Mouse (Mus musculus) mature B cell (primary cell): ENCODE results near the gene Olfr49.

ENCODE experiments used
- in situ Hi-C: fragments of 300-500 bp; cut with MboI; formaldehyde crosslinking; loops from 2 replicates; pipeline ENCODE4 v1.14.3; 2019

The Olfr49 gene

GRCm38 (mm10) chr14:54262622-54263021 lies 22.1 kb downstream of the Olfr49 start:
- in situ Hi-C loops: no loop called here

- in situ Hi-C loops: no loop called here
Observed at GRCm38 (mm10) chr14:54261386-54261785, 23.4 kb downstream of the Olfr49 start.

DNA sequence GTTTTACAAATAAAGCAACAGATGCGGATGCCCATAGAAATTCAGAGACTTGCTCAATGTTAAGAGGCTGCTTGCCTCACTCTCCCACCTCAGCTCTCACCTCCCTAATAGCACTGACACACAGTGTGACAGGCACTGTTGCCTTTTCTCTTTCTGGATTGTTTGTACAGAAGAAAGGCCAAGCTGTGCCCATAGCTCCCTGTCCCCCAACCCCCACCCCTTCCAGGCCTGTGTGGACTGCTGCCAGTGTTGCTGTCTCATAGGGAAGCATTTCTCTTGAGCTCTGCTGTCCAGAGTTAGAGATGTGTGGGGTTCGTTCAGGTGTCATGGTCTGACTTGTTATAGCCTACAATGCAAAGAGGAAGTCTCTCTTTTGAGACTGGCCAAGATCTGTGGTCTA lies 24.5 kb downstream of the Olfr49 start:
- in situ Hi-C loops: no loop called here

DNA sequence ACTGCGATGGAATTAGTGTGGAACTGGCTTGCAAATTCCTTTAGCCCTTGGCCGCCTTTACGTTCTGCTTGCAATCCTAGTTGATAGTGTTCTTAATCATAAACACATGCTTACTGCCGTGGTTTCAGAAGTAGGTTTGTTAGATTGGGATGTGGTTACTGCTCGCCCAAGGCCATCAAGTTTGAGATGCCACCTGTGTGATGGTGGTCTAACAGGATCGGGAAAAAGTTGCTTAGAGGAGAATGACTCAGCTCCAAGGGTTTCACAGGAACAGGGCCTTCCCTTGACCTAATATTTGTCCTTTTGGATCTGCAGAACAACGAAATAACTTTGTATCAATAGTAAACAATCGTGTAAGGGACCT lies 25.0 kb downstream of the Olfr49 start:
- in situ Hi-C loops: no loop called here

GRCm38 (mm10) chr14:54259003-54259721 lies 25.6 kb downstream of the Olfr49 start:
- in situ Hi-C loops: no loop called here

DNA sequence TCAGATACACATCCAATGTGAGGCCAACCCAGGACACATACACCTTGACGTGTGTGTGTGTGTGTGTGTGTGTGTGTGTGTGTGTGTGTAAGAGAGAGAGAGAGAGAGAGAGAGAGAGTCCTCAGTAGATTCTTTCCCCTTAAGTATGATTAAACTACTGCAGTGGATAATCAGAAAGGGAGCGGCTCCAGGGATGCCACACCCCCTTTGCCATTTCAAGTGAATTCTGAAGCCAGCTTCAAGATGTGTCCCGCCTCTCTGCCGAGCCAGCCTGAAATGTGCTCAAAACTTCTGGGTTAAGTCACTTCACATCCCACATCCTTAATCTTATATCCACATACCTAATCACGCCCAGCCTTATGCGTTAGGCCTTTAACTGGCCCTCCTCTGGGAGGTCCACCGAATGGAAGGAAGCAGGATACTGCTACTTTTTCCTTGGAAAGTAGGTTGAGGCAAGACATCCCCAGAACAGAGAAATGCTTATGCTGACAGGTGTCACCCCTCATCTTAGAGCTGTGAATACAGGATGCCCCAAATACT lies 26.5 kb downstream of the Olfr49 start:
- in situ Hi-C loops: no loop called here

- in situ Hi-C loops: no loop called here
Observed at GRCm38 (mm10) chr14:54254670-54255202, 30.0 kb downstream of the Olfr49 start.

DNA sequence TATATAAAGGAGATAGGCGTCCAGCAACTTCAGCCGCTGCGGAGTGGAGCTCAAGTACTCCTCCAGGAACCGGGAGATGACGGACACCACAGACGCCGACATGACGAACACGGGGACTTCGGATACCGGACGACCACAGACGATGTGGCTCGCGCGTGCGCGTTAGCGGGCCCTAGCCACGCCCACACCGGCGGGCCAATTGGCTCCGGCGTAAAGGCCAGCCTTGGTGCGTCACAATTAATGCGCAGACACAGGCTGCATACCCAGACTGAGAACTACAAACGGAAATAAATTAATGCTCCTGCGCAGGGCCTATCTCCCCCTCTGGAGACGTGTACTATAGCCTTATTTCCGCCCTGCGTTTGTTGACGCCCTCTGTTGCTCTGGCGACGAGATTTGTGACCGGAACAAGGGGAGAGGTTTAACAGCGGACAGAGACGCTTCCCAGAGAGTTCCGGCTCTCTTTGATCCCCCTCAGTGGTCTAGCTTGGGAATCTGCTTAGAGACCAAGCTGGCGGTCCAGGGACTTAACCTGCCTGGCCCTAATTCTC lies 30.9 kb downstream of the Olfr49 start, which contains the start of the genes Dad1 and Abhd4:
Dad1 (minus strand) TSS at position 364 of the 551 bp plus-strand sequence.
Abhd4 (plus strand) TSS at position 448 of the 551 bp plus-strand sequence.
- in situ Hi-C loops: no loop called here

- in situ Hi-C loops: no loop called here
Observed at GRCm38 (mm10) chr14:54250122-54250521, 34.6 kb downstream of the Olfr49 start.

GRCm38 (mm10) chr14:54249326-54249725 lies 35.4 kb downstream of the Olfr49 start:
- in situ Hi-C loops: loop anchor here (25.0 kb wide), 1 partner anchor 188 kb away; the partner anchor contains the start of genes Mmp14 and Mrpl52

DNA sequence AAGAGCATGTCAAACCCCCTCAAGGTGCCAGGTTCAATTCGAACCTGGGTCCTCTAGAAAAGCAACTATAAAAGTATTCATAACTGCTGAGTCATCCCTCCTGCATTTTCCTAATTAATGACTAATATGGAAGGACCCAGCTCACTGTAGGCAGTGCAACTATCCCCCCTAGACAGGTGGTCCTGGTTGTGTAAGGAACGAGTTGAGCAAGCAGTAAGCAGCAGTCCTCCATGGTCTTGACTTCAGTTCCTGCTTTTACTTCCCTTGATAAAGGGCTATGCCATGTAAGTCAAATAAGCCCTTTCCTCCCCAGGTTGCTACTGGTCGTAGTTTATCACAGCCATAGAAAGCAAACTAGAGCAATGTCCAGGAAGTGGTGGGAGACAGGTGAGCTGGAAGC lies 38.5 kb downstream of the Olfr49 start:
- in situ Hi-C loops: loop anchor here (25.0 kb wide), 1 partner anchor 191 kb away; the partner anchor contains the start of genes Mmp14 and Mrpl52

DNA sequence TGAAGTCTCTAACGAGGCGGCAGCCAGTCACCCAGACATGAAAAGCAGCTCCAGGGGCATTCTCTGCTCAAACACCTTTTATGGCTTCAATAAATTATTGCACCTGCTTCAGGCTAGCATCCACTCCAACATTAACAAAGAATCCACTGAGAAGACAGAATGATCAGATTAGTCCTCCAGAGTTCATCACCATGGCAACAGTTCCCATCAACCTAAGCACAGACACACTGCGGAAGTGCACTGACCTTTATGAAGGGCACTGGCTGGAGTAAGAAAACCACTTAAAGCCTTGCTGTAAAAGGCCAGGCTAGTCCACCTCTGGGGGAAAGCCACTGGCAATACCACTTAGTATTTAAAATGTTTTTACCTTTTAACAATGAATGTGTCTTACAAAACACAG lies 40.6 kb downstream of the Olfr49 start:
- in situ Hi-C loops: loop anchor here (5.0 to 25.0 kb wide), 2 partner anchors 83 to 193 kb away; partner anchors contain the start of genes Mmp14 and Mrpl52

DNA sequence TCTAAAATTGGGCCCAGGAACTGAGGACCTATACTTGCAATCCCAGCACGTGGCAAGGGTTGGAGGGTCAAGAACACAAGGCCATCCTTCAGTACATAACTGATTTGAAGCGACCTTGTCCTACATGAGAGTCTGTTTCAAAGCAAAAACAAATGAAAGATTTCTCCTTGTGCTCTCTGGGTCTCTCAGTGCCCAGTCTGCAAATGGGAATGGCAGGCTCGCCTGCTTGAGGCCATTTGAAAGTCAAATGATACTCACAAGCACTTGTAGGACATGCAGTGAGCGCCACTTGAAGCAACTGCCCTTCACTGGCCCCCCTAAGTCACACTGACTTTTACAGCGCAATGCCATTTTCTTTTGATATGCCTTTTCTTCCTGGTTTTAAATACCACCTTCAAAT lies 44.2 kb downstream of the Olfr49 start:
- in situ Hi-C loops: loop anchor here (5.0 to 25.0 kb wide), 2 partner anchors 87 to 197 kb away; partner anchors contain the start of genes Mmp14 and Mrpl52

GRCm38 (mm10) chr14:54239002-54239736 lies 45.6 kb downstream of the Olfr49 start:
- in situ Hi-C loops: loop anchor here (10.0 to 25.0 kb wide), 2 partner anchors 116 to 198 kb away; partner anchors contain the start of genes Mmp14 and Mrpl52

DNA sequence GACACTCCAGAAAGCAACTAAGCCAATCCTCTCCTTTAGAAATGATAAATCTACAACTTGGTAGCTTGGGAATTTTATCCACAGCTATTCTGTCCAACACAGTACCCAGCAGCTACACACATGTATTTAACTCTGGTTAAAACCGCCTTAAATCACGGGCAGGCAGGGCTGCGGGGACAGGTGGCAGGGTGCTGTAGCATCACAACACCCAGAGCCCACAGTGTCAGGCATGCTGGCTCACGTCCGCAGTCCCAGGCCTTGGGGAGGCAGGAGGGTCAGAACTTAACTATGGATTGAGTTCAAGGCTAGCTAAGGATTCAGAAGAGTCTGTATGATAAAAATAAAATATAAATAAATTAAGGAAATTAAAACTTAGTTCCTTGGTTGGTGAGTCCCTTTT lies 47.9 kb downstream of the Olfr49 start:
- in situ Hi-C loops: loop anchor here (10.0 to 25.0 kb wide), 2 partner anchors 118 to 200 kb away; partner anchors contain the start of genes Mmp14 and Mrpl52

DNA sequence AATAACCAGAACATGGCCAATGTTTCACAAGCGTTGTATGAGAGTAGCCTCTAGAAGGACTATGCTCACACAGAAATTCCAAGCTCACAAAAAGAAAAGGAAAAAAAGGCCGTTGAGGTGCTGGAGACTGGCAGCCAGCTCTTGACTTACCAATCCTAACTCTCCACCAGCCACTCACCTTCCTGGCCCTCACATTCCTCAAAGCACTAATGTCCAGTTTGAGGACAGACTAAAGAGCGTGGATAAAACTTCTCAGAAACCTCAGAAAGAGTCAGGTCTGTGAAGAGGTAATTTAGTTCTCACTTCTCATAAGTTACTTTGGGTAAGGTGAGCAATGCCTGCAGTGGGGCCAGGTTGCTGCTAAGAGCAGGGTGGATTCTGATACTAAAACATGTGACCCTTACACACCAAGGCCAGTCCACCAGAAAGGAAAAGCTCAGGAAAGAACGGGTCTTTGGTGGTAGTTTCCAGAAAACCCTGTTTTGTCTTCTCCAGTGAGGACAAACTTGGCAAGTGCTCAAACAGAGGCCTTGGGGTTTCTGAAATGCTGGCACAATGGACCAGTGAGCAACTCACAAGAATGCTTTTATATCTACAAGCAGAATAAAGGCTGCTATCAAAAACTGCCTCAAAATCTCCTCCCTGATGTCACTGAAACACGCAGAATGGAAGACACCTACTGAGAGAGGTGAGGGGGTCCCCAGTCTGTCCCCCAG lies 48.8 kb downstream of the Olfr49 start:
- in situ Hi-C loops: loop anchor here (10.0 to 25.0 kb wide), 2 partner anchors 119 to 201 kb away; partner anchors contain the start of genes Mmp14 and Mrpl52

DNA sequence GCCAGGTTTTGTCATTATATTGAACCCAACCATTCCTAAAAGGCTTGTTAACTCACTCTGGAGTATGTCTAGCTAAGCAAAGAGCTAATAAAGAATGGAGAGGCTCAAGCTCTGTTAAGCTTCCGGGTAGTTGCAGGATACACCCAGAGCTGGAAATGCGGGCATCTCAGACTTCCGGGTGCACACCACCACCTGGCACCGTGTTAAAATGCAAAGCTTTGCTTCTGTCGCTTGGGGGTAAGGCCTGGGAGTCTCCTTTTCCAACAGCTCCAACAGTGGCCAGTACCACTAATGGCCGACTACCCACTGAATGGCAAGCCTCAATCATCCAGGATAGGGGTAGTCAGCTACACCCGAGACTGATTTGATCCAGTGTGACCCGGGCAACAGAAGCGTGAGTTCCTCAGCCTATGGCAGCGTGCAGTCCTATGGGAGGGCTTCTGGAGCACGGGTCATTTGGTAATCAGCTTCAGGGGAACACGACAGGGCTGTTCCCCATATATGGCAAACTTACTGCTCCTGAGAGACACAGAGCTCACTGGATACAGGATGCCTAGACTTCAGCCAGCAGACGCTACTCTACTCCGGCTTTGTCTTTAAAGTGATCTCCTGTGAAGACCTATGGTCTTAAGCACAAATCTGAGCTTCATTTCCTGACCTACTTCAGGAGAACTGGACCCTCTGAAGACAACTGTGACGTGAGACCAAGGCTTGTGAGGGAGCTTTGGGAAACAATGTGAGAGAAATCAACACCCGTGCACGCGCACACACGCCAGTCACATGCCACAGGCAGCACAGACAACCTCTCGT lies 50.3 kb downstream of the Olfr49 start:
- in situ Hi-C loops: loop anchor here (10.0 to 25.0 kb wide), 2 partner anchors 120 to 203 kb away; partner anchors contain the start of genes Mmp14 and Mrpl52

GRCm38 (mm10) chr14:54233559-54234143 lies 51.1 kb downstream of the Olfr49 start:
- in situ Hi-C loops: loop anchor here (10.0 to 25.0 kb wide), 2 partner anchors 121 to 204 kb away; partner anchors contain the start of genes Mmp14 and Mrpl52

DNA sequence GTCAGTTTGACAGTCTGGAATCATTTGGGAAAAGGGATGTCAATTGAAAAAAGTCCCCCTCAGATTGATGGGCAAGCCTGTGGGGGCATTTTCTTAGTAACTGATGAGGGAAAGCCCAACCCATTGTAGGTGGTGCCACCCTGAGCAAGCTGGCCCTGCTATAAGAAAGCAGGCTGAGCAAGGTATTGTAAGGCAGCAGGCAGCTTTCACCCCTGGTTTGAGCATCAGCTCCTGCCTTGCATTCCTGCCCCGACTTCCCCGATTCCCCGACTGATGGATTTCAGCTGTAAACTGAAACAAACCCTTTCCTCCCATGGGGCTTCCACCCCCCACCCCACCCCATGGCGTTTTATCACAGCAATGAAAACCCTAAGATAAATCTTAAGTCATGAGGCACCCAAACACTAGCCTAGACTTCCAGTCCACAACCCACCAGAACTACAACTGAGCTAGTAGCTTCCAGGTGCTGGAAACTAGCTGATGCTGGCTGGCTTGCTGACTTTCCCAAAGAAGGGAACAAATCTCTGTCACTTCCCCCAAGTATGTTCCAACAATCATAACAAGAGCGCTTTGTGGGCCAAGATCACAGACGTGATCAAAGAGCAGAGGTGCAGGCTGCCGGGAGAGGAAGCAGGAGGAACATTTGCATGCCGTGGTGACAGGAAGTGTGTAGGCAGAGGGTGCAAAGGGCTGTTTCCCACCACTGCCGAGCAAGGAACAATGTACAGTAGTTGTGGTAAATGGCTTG lies 51.8 kb downstream of the Olfr49 start:
- in situ Hi-C loops: loop anchor here (10.0 to 25.0 kb wide), 2 partner anchors 122 to 204 kb away; partner anchors contain the start of genes Mmp14 and Mrpl52
